Mouse (Mus musculus): ENCODE data around the gene Atg16l1. TPM values are rescaled to one million over a fixed set of nuclear protein-coding genes. Genes with fewer than 3 reads are reported as not detected.

The Atg16l1 gene
- polyA plus RNA-seq, 1 experiment from 2014 or later: 21.7 TPM

GRCm38 (mm10) chr1:87786251-87786650 lies 30.6 kb downstream of the Atg16l1 start:
- DNase-seq (ENCODE audit: low spot score) (peak; percentile 67), ATAC-seq (peak; percentile 86)
- H3K27ac ChIP-seq (ENCODE audit: low read length): 0 out of 2 replicates have a peak overlapping the region, but pooled peaks have one; percentile 16
- no peak overlapping the region for H3K4me3 ChIP-seq (ENCODE audit: low read depth, low read length)
- H3K4me1 ChIP-seq (ENCODE audit: insufficient read depth, low read depth, low read length): no peaks in the 10 kb centered on the region
- WGBS: 45% methylated on average over 7 of the region's 7 CpGs
- H3K9ac ChIP-seq (replicated peaks; ENCODE audit: low read depth): no peak overlapping the region
- H3K4me2 ChIP-seq (replicated peaks; ENCODE audit: low read depth, low read length): no peak overlapping the region
- no peaks in the 10 kb centered on the region for H3K9me3 ChIP-seq (ENCODE audit: low read length)
- peaks cover 38% of the 10 kb centered on the region for H3K36me3 ChIP-seq (ENCODE audit: insufficient read depth, low read length)
- TF ChIP-seq CTCF (IDR thresholded peaks at IDR 0.05) (no peak), EP300 (IDR thresholded peaks at IDR 0.05) (no peak)
- no peaks in the 10 kb centered on the region for H3K27me3 ChIP-seq (replicated peaks; ENCODE audit: insufficient read depth, low read length)

- Histone ChIP-seq H3K9me3 (ENCODE audit: low read length) (no peaks in the 10 kb centered on the region), H3K4me1 (ENCODE audit: insufficient read depth, low read depth, low read length) (no peaks in the 10 kb centered on the region), H3K36me3 (ENCODE audit: insufficient read depth, low read length) (peaks cover 35% of the 10 kb centered on the region), H3K4me3 (ENCODE audit: low read depth, low read length) (no peak overlapping the region), H3K27ac (ENCODE audit: low read length) (no peak overlapping the region), H3K27me3 (replicated peaks; ENCODE audit: insufficient read depth, low read length) (no peaks in the 10 kb centered on the region), H3K4me2 (replicated peaks; ENCODE audit: low read depth, low read length) (no peak overlapping the region), H3K9ac (replicated peaks; ENCODE audit: low read depth) (no peak overlapping the region)
- ATAC-seq (no peak), DNase-seq (ENCODE audit: low spot score) (no peak)
- 89% methylated on average over 8 of the region's 8 CpGs for WGBS
- TF ChIP-seq EP300 (IDR thresholded peaks at IDR 0.05) (no peak), CTCF (IDR thresholded peaks at IDR 0.05) (no peak)
Measured at GRCm38 (mm10) chr1:87789665-87790064, 34.0 kb downstream of the Atg16l1 start.

- WGBS: 76% methylated on average over 4 of the region's 4 CpGs
- Histone ChIP-seq H3K9me3 (ENCODE audit: low read length) (no peaks in the 10 kb centered on the region), H3K9ac (replicated peaks; ENCODE audit: low read depth) (no peak overlapping the region), H3K36me3 (ENCODE audit: insufficient read depth, low read length) (peaks cover 32% of the 10 kb centered on the region), H3K4me1 (ENCODE audit: insufficient read depth, low read depth, low read length) (no peaks in the 10 kb centered on the region), H3K4me2 (replicated peaks; ENCODE audit: low read depth, low read length) (no peak overlapping the region), H3K27me3 (replicated peaks; ENCODE audit: insufficient read depth, low read length) (no peaks in the 10 kb centered on the region), H3K27ac (ENCODE audit: low read length) (no peak overlapping the region), H3K4me3 (ENCODE audit: low read depth, low read length) (no peak overlapping the region)
- TF ChIP-seq CTCF (IDR thresholded peaks at IDR 0.05) (no peak), EP300 (IDR thresholded peaks at IDR 0.05) (no peak)
- ATAC-seq (no peak), DNase-seq (ENCODE audit: low spot score) (no peak)
Measured at GRCm38 (mm10) chr1:87792438-87793137, 36.9 kb downstream of the Atg16l1 start.

- 86% methylated on average over 6 of the region's 6 CpGs for WGBS
- no peak overlapping the region for H3K27ac ChIP-seq (ENCODE audit: low read length)
- no peak overlapping the region for H3K4me2 ChIP-seq (replicated peaks; ENCODE audit: low read depth, low read length)
- no peaks in the 10 kb centered on the region for H3K27me3 ChIP-seq (replicated peaks; ENCODE audit: insufficient read depth, low read length)
- no peak for TF ChIP-seq CTCF (IDR thresholded peaks at IDR 0.05)
- no peak for TF ChIP-seq EP300 (IDR thresholded peaks at IDR 0.05)
- H3K9ac ChIP-seq (replicated peaks; ENCODE audit: low read depth): no peak overlapping the region
- no peak for DNase-seq (ENCODE audit: low spot score)
- no peak overlapping the region for H3K4me3 ChIP-seq (ENCODE audit: low read depth, low read length)
- ATAC-seq: no peak
- no peaks in the 10 kb centered on the region for H3K9me3 ChIP-seq (ENCODE audit: low read length)
- H3K36me3 ChIP-seq (ENCODE audit: insufficient read depth, low read length): peaks cover 32% of the 10 kb centered on the region
- no peaks in the 10 kb centered on the region for H3K4me1 ChIP-seq (ENCODE audit: insufficient read depth, low read depth, low read length)
Measured at GRCm38 (mm10) chr1:87793138-87793449, 37.4 kb downstream of the Atg16l1 start.

- no peaks in the 10 kb centered on the region for H3K9me3 ChIP-seq (ENCODE audit: low read length)
- no peak overlapping the region for H3K4me3 ChIP-seq (ENCODE audit: low read depth, low read length)
- WGBS: 71% methylated on average over 1 of the region's 1 CpGs
- H3K4me2 ChIP-seq (replicated peaks; ENCODE audit: low read depth, low read length): no peak overlapping the region
- ATAC-seq: no peak
- peaks cover 6% of the 10 kb centered on the region; the same call in 1 of the 2 replicates for H3K36me3 ChIP-seq (ENCODE audit: insufficient read depth, low read length)
- no peak for TF ChIP-seq EP300 (IDR thresholded peaks at IDR 0.05)
- TF ChIP-seq CTCF (IDR thresholded peaks at IDR 0.05): no peak
- no peak overlapping the region for H3K27ac ChIP-seq (ENCODE audit: low read length)
- no peaks in the 10 kb centered on the region for H3K27me3 ChIP-seq (replicated peaks; ENCODE audit: insufficient read depth, low read length)
- H3K4me1 ChIP-seq (ENCODE audit: insufficient read depth, low read depth, low read length): no peaks in the 10 kb centered on the region
- no peak for DNase-seq (ENCODE audit: low spot score)
- H3K9ac ChIP-seq (replicated peaks; ENCODE audit: low read depth): no peak overlapping the region
Measured at GRCm38 (mm10) chr1:87797702-87798101, 42.0 kb downstream of the Atg16l1 start.

- Histone ChIP-seq H3K4me1 (ENCODE audit: insufficient read depth, low read depth, low read length) (no peaks in the 10 kb centered on the region), H3K36me3 (ENCODE audit: insufficient read depth, low read length) (0 out of 2 replicates have a peak, but pooled peaks cover 3% of the 10 kb centered on the region), H3K27me3 (replicated peaks; ENCODE audit: insufficient read depth, low read length) (no peaks in the 10 kb centered on the region), H3K9ac (replicated peaks; ENCODE audit: low read depth) (no peak overlapping the region), H3K4me3 (ENCODE audit: low read depth, low read length) (no peak overlapping the region), H3K9me3 (ENCODE audit: low read length) (no peaks in the 10 kb centered on the region), H3K27ac (ENCODE audit: low read length) (no peak overlapping the region), H3K4me2 (replicated peaks; ENCODE audit: low read depth, low read length) (no peak overlapping the region)
- TF ChIP-seq EP300 (IDR thresholded peaks at IDR 0.05) (no peak), CTCF (IDR thresholded peaks at IDR 0.05) (no peak)
- ATAC-seq: no peak
- WGBS: 74% methylated on average over 2 of the region's 2 CpGs
- no peak for DNase-seq (ENCODE audit: low spot score)
Measured at GRCm38 (mm10) chr1:87798306-87798705, 42.6 kb downstream of the Atg16l1 start.

All from lung, postnatal 0 days (tissue).